Mouse (Mus musculus): ENCODE measurements around the gene Eea1. TPM values are rescaled to one million over a fixed set of nuclear protein-coding genes. Genes with fewer than 3 reads are reported as not detected.
A peak's percentile ranks its signal among the peaks of the same experiment; 100 is the strongest.
"Not testable (repeated sequence)": the region's sequence is repeated elsewhere in the genome, so short reads cannot be mapped to it uniquely, and the experiment has no call there.

Gene Eea1
- polyA plus RNA-seq, 1 experiment from 2014 or later: 14.4 TPM

- Histone ChIP-seq H3K36me3 (ENCODE audit: insufficient read depth, low read length) (peaks cover 12% of the 10 kb centered on the region; the same call in 1 of the 2 replicates), H3K9ac (replicated peaks; ENCODE audit: low read length) (no peak overlapping the region), H3K4me2 (replicated peaks; ENCODE audit: low read depth, low read length) (no peak overlapping the region), H3K4me3 (ENCODE audit: low read length) (no peak overlapping the region), H3K27me3 (ENCODE audit: insufficient read depth, low read length) (no peaks in the 10 kb centered on the region), H3K27ac (ENCODE audit: low read length) (no peak overlapping the region), H3K9me3 (ENCODE audit: low read length) (no peaks in the 10 kb centered on the region), H3K4me1 (ENCODE audit: insufficient read depth, low read length) (no peaks in the 10 kb centered on the region)
- no peak for ATAC-seq (ENCODE audit: low FRiP score, low TSS enrichment)
These were observed 95.5 kb downstream of the Eea1 start for GRCm38 (mm10) chr10:96035951-96036350.

- Histone ChIP-seq H3K9me3 (ENCODE audit: low read length) (no peaks in the 10 kb centered on the region), H3K4me2 (replicated peaks; ENCODE audit: low read depth, low read length) (no peak overlapping the region), H3K4me3 (ENCODE audit: low read length) (no peak overlapping the region), H3K9ac (replicated peaks; ENCODE audit: low read length) (no peak overlapping the region), H3K4me1 (ENCODE audit: insufficient read depth, low read length) (peaks cover 6% of the 10 kb centered on the region; the same call in 1 of the 2 replicates), H3K27ac (ENCODE audit: low read length) (no peak overlapping the region), H3K36me3 (ENCODE audit: insufficient read depth, low read length) (peaks cover 10% of the 10 kb centered on the region), H3K27me3 (ENCODE audit: insufficient read depth, low read length) (no peaks in the 10 kb centered on the region)
- no peak for ATAC-seq (ENCODE audit: low FRiP score, low TSS enrichment)
- 93% methylated on average over 2 of the region's 2 CpGs for WGBS
These were observed 103.8 kb downstream of the Eea1 start for GRCm38 (mm10) chr10:96044216-96044615.

GRCm38 (mm10) chr10:96047960-96048536 lies 107.6 kb downstream of the Eea1 start:
- no peak overlapping the region for H3K4me2 ChIP-seq (replicated peaks; ENCODE audit: low read depth, low read length)
- H3K27me3 ChIP-seq (ENCODE audit: insufficient read depth, low read length): no peaks in the 10 kb centered on the region
- no peaks in the 10 kb centered on the region for H3K36me3 ChIP-seq (ENCODE audit: insufficient read depth, low read length)
- H3K4me1 ChIP-seq (ENCODE audit: insufficient read depth, low read length): peaks cover 6% of the 10 kb centered on the region; the same call in 1 of the 2 replicates
- 14% methylated on average over 9 of the region's 9 CpGs for WGBS
- no peak overlapping the region for H3K9ac ChIP-seq (replicated peaks; ENCODE audit: low read length)
- no peak overlapping the region for H3K27ac ChIP-seq (ENCODE audit: low read length)
- ATAC-seq (ENCODE audit: low FRiP score, low TSS enrichment): peak; percentile 61; the same call in 1 of the 2 replicates
- no peaks in the 10 kb centered on the region for H3K9me3 ChIP-seq (ENCODE audit: low read length)
- H3K4me3 ChIP-seq (ENCODE audit: low read length): no peak overlapping the region

- H3K4me3 ChIP-seq (ENCODE audit: low read length): no peak overlapping the region
- 81% methylated on average over 3 of the region's 3 CpGs for WGBS
- H3K27me3 ChIP-seq (ENCODE audit: insufficient read depth, low read length): no peaks in the 10 kb centered on the region
- no peaks in the 10 kb centered on the region for H3K9me3 ChIP-seq (ENCODE audit: low read length)
- peaks cover 6% of the 10 kb centered on the region; the same call in 1 of the 2 replicates for H3K4me1 ChIP-seq (ENCODE audit: insufficient read depth, low read length)
- H3K4me2 ChIP-seq (replicated peaks; ENCODE audit: low read depth, low read length): no peak overlapping the region
- ATAC-seq (ENCODE audit: low FRiP score, low TSS enrichment): no peak
- no peaks in the 10 kb centered on the region for H3K36me3 ChIP-seq (ENCODE audit: insufficient read depth, low read length)
- H3K9ac ChIP-seq (replicated peaks; ENCODE audit: low read length): no peak overlapping the region
- H3K27ac ChIP-seq (ENCODE audit: low read length): no peak overlapping the region
These were observed 108.1 kb downstream of the Eea1 start for GRCm38 (mm10) chr10:96048550-96048949.

GRCm38 (mm10) chr10:96067347-96067746 lies 126.9 kb downstream of the Eea1 start:
- Histone ChIP-seq H3K9me3 (ENCODE audit: low read length) (no peaks in the 10 kb centered on the region), H3K9ac (replicated peaks; ENCODE audit: low read length) (no peak overlapping the region), H3K4me1 (ENCODE audit: insufficient read depth, low read length) (no peaks in the 10 kb centered on the region), H3K27me3 (ENCODE audit: insufficient read depth, low read length) (no peaks in the 10 kb centered on the region), H3K4me2 (replicated peaks; ENCODE audit: low read depth, low read length) (no peak overlapping the region), H3K36me3 (ENCODE audit: insufficient read depth, low read length) (no peaks in the 10 kb centered on the region), H3K27ac (ENCODE audit: low read length) (no peak overlapping the region), H3K4me3 (ENCODE audit: low read length) (no peak overlapping the region)
- WGBS: 52% methylated on average over 3 of the region's 3 CpGs
- ATAC-seq (ENCODE audit: low FRiP score, low TSS enrichment): no peak

- H3K27me3 ChIP-seq (ENCODE audit: insufficient read depth, low read length): no peaks in the 10 kb centered on the region
- H3K9ac ChIP-seq (replicated peaks; ENCODE audit: low read length): no peak overlapping the region
- no peak for ATAC-seq (ENCODE audit: low FRiP score, low TSS enrichment)
- no peaks in the 10 kb centered on the region for H3K4me1 ChIP-seq (ENCODE audit: insufficient read depth, low read length)
- no peaks in the 10 kb centered on the region for H3K36me3 ChIP-seq (ENCODE audit: insufficient read depth, low read length)
- no peak overlapping the region for H3K27ac ChIP-seq (ENCODE audit: low read length)
- H3K9me3 ChIP-seq (ENCODE audit: low read length): no peaks in the 10 kb centered on the region
- WGBS: 90% methylated on average over 7 of the region's 7 CpGs
- no peak overlapping the region for H3K4me3 ChIP-seq (ENCODE audit: low read length)
- H3K4me2 ChIP-seq (replicated peaks; ENCODE audit: low read depth, low read length): no peak overlapping the region
These were observed 133.9 kb downstream of the Eea1 start for GRCm38 (mm10) chr10:96074386-96074785.

- H3K9ac ChIP-seq (replicated peaks; ENCODE audit: low read length): no peak overlapping the region
- H3K4me3 ChIP-seq (ENCODE audit: low read length): no peak overlapping the region
- no peak for ATAC-seq (ENCODE audit: low FRiP score, low TSS enrichment)
- H3K4me2 ChIP-seq (replicated peaks; ENCODE audit: low read depth, low read length): no peak overlapping the region
- no peaks in the 10 kb centered on the region for H3K36me3 ChIP-seq (ENCODE audit: insufficient read depth, low read length)
- no peaks in the 10 kb centered on the region for H3K9me3 ChIP-seq (ENCODE audit: low read length)
- no peaks in the 10 kb centered on the region for H3K27me3 ChIP-seq (ENCODE audit: insufficient read depth, low read length)
- 71% methylated on average over 4 of the region's 4 CpGs for WGBS
- H3K27ac ChIP-seq (ENCODE audit: low read length): no peak overlapping the region
- no peaks in the 10 kb centered on the region for H3K4me1 ChIP-seq (ENCODE audit: insufficient read depth, low read length)
These were observed 135.0 kb downstream of the Eea1 start for GRCm38 (mm10) chr10:96075403-96075802.

GRCm38 (mm10) chr10:96075880-96076279 lies 135.4 kb downstream of the Eea1 start:
- no peak overlapping the region for H3K4me2 ChIP-seq (replicated peaks; ENCODE audit: low read depth, low read length)
- H3K27me3 ChIP-seq (ENCODE audit: insufficient read depth, low read length): no peaks in the 10 kb centered on the region
- H3K36me3 ChIP-seq (ENCODE audit: insufficient read depth, low read length): no peaks in the 10 kb centered on the region
- H3K9ac ChIP-seq (replicated peaks; ENCODE audit: low read length): no peak overlapping the region
- WGBS: 32% methylated on average over 7 of the region's 7 CpGs
- H3K4me3 ChIP-seq (ENCODE audit: low read length): no peak overlapping the region
- no peak overlapping the region for H3K27ac ChIP-seq (ENCODE audit: low read length)
- no peaks in the 10 kb centered on the region for H3K9me3 ChIP-seq (ENCODE audit: low read length)
- no peaks in the 10 kb centered on the region for H3K4me1 ChIP-seq (ENCODE audit: insufficient read depth, low read length)
- no peak for ATAC-seq (ENCODE audit: low FRiP score, low TSS enrichment)

GRCm38 (mm10) chr10:96076461-96076860 lies 136.0 kb downstream of the Eea1 start:
- H3K9me3 ChIP-seq (ENCODE audit: low read length): no peaks in the 10 kb centered on the region
- no peak overlapping the region for H3K4me3 ChIP-seq (ENCODE audit: low read length)
- no peak overlapping the region for H3K9ac ChIP-seq (replicated peaks; ENCODE audit: low read length)
- no peaks in the 10 kb centered on the region for H3K4me1 ChIP-seq (ENCODE audit: insufficient read depth, low read length)
- 75% methylated on average over 3 of the region's 3 CpGs for WGBS
- ATAC-seq (ENCODE audit: low FRiP score, low TSS enrichment): no peak
- no peak overlapping the region for H3K27ac ChIP-seq (ENCODE audit: low read length)
- no peaks in the 10 kb centered on the region for H3K36me3 ChIP-seq (ENCODE audit: insufficient read depth, low read length)
- no peaks in the 10 kb centered on the region for H3K27me3 ChIP-seq (ENCODE audit: insufficient read depth, low read length)
- H3K4me2 ChIP-seq (replicated peaks; ENCODE audit: low read depth, low read length): no peak overlapping the region

- not testable (repeated sequence) for H3K9ac ChIP-seq (replicated peaks; ENCODE audit: low read length); H3K27me3 ChIP-seq (ENCODE audit: insufficient read depth, low read length); H3K9me3 ChIP-seq (ENCODE audit: low read length); H3K4me2 ChIP-seq (replicated peaks; ENCODE audit: low read depth, low read length); H3K36me3 ChIP-seq (ENCODE audit: insufficient read depth, low read length); H3K4me1 ChIP-seq (ENCODE audit: insufficient read depth, low read length); H3K4me3 ChIP-seq (ENCODE audit: low read length); H3K27ac ChIP-seq (ENCODE audit: low read length)
- peak; percentile 100 for ATAC-seq (ENCODE audit: low FRiP score, low TSS enrichment)
- 73% methylated on average over 6 of the region's 6 CpGs for WGBS
These were observed 137.1 kb downstream of the Eea1 start for GRCm38 (mm10) chr10:96077480-96078066.

All from kidney, embryonic 16.5 days (tissue).